13 mouse cellular contexts compared by ENCODE assay signal in the genomic region with DNA sequence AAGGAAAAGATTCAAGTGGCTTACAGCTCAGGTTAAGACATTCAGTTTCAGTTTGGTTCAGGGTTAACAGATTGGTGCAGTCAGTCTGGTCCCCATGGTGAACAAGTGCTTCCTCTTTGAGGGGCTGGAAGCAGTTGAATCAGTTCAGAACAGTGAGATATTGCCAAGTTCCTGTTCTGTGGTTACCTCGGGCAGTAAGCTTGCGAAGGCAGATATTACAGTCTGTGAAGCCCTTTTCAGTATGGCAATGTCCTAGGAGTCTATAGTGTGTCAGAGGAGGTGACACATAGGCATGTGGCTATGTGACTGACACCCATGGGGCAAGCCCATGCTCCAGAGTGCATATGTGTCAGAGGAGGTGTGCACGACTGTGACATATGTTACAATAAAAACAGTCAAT. TPM values are rescaled to one million over a fixed set of nuclear protein-coding genes. Genes with fewer than 3 reads are reported as not detected.
A peak's percentile ranks its signal among the peaks of the same experiment; 100 is the strongest.
DNase-seq lines count a peak whose midpoint lies in the region; ATAC-seq and TF ChIP-seq lines count a peak whose summit lies in the region.
"Had no signal": no experiment of that assay in that cellular context is flagged by ENCODE, and none has a peak within 500 bp of the region (broad histone marks: within the 10 kb centered on the region; RNA-seq: fewer than 3 reads in every experiment).

No protein-coding gene starts in this region.

- H3K27me3 ChIP-seq in liver, adult 2 months (ENCODE audit: control insufficient read depth, insufficient read depth, low read length): no peaks in the 10 kb centered on the region
- peaks cover 45% of the 10 kb centered on the region for H3K27me3 ChIP-seq in liver, embryonic 12.5 days (replicated peaks)
- no peaks in the 10 kb centered on the region for H3K27me3 ChIP-seq in MEL (ENCODE audit: control insufficient read depth in 1 of 2, insufficient read depth in 2 of 2, low read length in 2 of 2)
- H3K27me3 ChIP-seq: hindbrain, embryonic 13.5 days; limb, embryonic 12.5 days had no signal

- H3K4me3 ChIP-seq in liver, adult 2 months (ENCODE audit: insufficient read depth, low read depth, low read length): no peak overlapping the region
- H3K4me3 ChIP-seq in liver, embryonic 12.5 days: no peak overlapping the region
- no peak overlapping the region for H3K4me3 ChIP-seq in MEL (ENCODE audit: control insufficient read depth in 1 of 2, insufficient read depth in 1 of 2, low read depth in 2 of 2, low read length in 2 of 2)
- H3K4me3 ChIP-seq: hindbrain, embryonic 13.5 days; limb, embryonic 12.5 days had no signal

- TF ChIP-seq RAD21 in MEL (IDR thresholded peaks at IDR 0.05; ENCODE audit: low read depth, low read length): no peak

- H3K9ac ChIP-seq in liver, adult 2 months (ENCODE audit: low read depth, low read length): no peak overlapping the region
- no peak overlapping the region for H3K9ac ChIP-seq in liver, embryonic 12.5 days
- H3K9ac ChIP-seq in MEL (ENCODE audit: control insufficient read depth, low read depth, low read length, poor library complexity, severe bottlenecking): no peak overlapping the region
- H3K9ac ChIP-seq: hindbrain, embryonic 13.5 days; limb, embryonic 12.5 days had no signal

- no peaks in the 10 kb centered on the region for H3K9me3 ChIP-seq in liver, embryonic 12.5 days (replicated peaks)
- H3K9me3 ChIP-seq in MEL (replicated peaks; ENCODE audit: insufficient read depth, low read length): no peaks in the 10 kb centered on the region
- H3K9me3 ChIP-seq: hindbrain, embryonic 13.5 days; limb, embryonic 12.5 days had no signal

- TF ChIP-seq EP300 in MEL (IDR thresholded peaks at IDR 0.05; ENCODE audit: low read depth in 1 of 2, low read length in 2 of 2): peak; percentile 65 to 75

- ATAC-seq in liver, embryonic 12.5 days: no peak
- peak; percentile 93 to 98 for ATAC-seq in hematopoietic stem cell, adult 5-6 weeks (replicated peaks in 1 of 2; ENCODE audit: insufficient read depth in 1 of 2, low FRiP score in 2 of 2, low TSS enrichment in 1 of 2, low read depth in 1 of 2, poor library complexity in 2 of 2, severe bottlenecking in 2 of 2)
- ATAC-seq in neutrophil, adult 5-6 weeks (ENCODE audit: extremely low read depth, insufficient number of reproducible peaks, low FRiP score, poor library complexity, severe bottlenecking): peak; percentile 85

- DNase-seq in liver, adult 2 months (ENCODE audit: extremely low read depth, low read depth, low spot score): peak; percentile 38
- DNase-seq in MEL (ENCODE audit: low read depth, low spot score): peak; percentile 93
- no peak for DNase-seq in urinary bladder, postnatal 4 days (ENCODE audit: low spot score in 2 of 2)
- no peak for DNase-seq in thymus, postnatal 25 days
- DNase-seq: cerebellum, adult 2 months; embryo, embryonic 11 days; right cerebral cortex, postnatal 25 days; thymus, postnatal 14 days had no signal

- H3K79me2 ChIP-seq in liver, adult 2 months (ENCODE audit: control insufficient read depth, insufficient read depth, low read length): peaks cover 7% of the 10 kb centered on the region; the same call in 1 of the 2 replicates
- no peaks in the 10 kb centered on the region for H3K79me2 ChIP-seq in MEL (ENCODE audit: control insufficient read depth, insufficient read depth, low read length, poor library complexity)

- no peak for TF ChIP-seq POLR2A in liver, adult 2 months (IDR thresholded peaks at IDR 0.05; ENCODE audit: extremely low read depth, insufficient read depth, low read length)
- TF ChIP-seq POLR2A in MEL (IDR thresholded peaks at IDR 0.05; ENCODE audit: control insufficient read depth in 1 of 2, insufficient read depth in 1 of 2, low read depth in 1 of 2, low read length in 2 of 2, poor library complexity in 1 of 2): no peak

- no peak for TF ChIP-seq CTCF in liver, adult 2 months (IDR thresholded peaks at IDR 0.05; ENCODE audit: low read depth, low read length)
- no peak for TF ChIP-seq CTCF in MEL (IDR thresholded peaks at IDR 0.05 in 2 of 3, conservative IDR thresholded peaks at IDR 0.05 in 1 of 3; ENCODE audit: control insufficient read depth in 1 of 3, insufficient read depth in 1 of 3, low read depth in 2 of 3, low read length in 3 of 3, poor library complexity in 1 of 3, severe bottlenecking in 1 of 3)

- no peak overlapping the region for H3K4me2 ChIP-seq in liver, embryonic 12.5 days
- H3K4me2 ChIP-seq: hindbrain, embryonic 13.5 days; limb, embryonic 12.5 days had no signal

- H3K27ac ChIP-seq in liver, adult 2 months (replicated peaks; ENCODE audit: insufficient read depth, low read depth, low read length): no peak overlapping the region
- no peak overlapping the region for H3K27ac ChIP-seq in liver, embryonic 12.5 days
- no peak overlapping the region for H3K27ac ChIP-seq in MEL (ENCODE audit: control insufficient read depth, low read depth, low read length)
- H3K27ac ChIP-seq: hindbrain, embryonic 13.5 days; limb, embryonic 12.5 days had no signal

- H3K4me1 ChIP-seq in liver, adult 2 months (ENCODE audit: control insufficient read depth, insufficient read depth, low read length): no peaks in the 10 kb centered on the region
- H3K4me1 ChIP-seq in liver, embryonic 12.5 days: no peaks in the 10 kb centered on the region
- peaks cover 0 to 3% of the 10 kb centered on the region in 2 experiments; a peak in 1 of 4 replicates for H3K4me1 ChIP-seq in MEL (ENCODE audit: control insufficient read depth in 1 of 2, insufficient read depth in 2 of 2, low read length in 2 of 2)
- H3K4me1 ChIP-seq: hindbrain, embryonic 13.5 days; limb, embryonic 12.5 days had no signal

- H3K36me3 ChIP-seq in liver, adult 2 months (ENCODE audit: control insufficient read depth, insufficient read depth, low read length): peaks cover 46% of the 10 kb centered on the region
- peaks cover 69% of the 10 kb centered on the region for H3K36me3 ChIP-seq in liver, embryonic 12.5 days
- H3K36me3 ChIP-seq in MEL (ENCODE audit: control insufficient read depth in 1 of 2, insufficient read depth in 2 of 2, low read length in 2 of 2): peaks cover 0 to 2% of the 10 kb centered on the region in 2 experiments; a peak in 1 of 4 replicates

- WGBS in liver, adult 2 months: 77% methylated on average over 3 of the region's 3 CpGs
- WGBS in liver, embryonic 12.5 days (ENCODE audit: insufficient replicate concordance): 29% methylated on average over 3 of the region's 3 CpGs

TF ChIP-seq in MEL, 35 proteins besides CTCF, POLR2A, EP300 and RAD21 (continues in another document):
- no peak for TF ChIP-seq SIN3A (IDR thresholded peaks at IDR 0.05; ENCODE audit: low read length)
- TF ChIP-seq MYB (IDR thresholded peaks at IDR 0.05; ENCODE audit: low read depth, low read length): no peak; the same call in 1 of the 2 replicates
- TF ChIP-seq USF1 (IDR thresholded peaks at IDR 0.05; ENCODE audit: low read depth, low read length): no peak
- TF ChIP-seq HCFC1 (IDR thresholded peaks at IDR 0.05; ENCODE audit: low read depth, low read length): no peak
- no peak for TF ChIP-seq BHLHE40 (IDR thresholded peaks at IDR 0.05; ENCODE audit: borderline replicate concordance, low read depth, low read length)

RNA-seq across cellular contexts. Expression of gene Kif1c, which starts 20.2 kb away (rescaled TPM):
- 50.8 and 60.9 TPM in 2 replicates for total RNA-seq in liver, adult 2 months (2014; rRNA removed)
- polyA plus RNA-seq in liver, adult 2 months (2012; rRNA removed): 75.6 and 93.7 TPM in 2 replicates
- polyA plus RNA-seq in liver, embryonic 12.5 days (2016; fragmentation: Nextera tagmentation; extraction: Ambion mirVana): 1.0 and 1.1 TPM in 2 replicates
- 19.8 and 20.3 TPM in 2 replicates for total RNA-seq in MEL (2012; rRNA removed)
- polyA plus RNA-seq in MEL (2012; ENCODE audit: insufficient read depth in 1 of 2, insufficient read length in 2 of 2, low read depth in 1 of 2, low replicate concordance in 2 of 2, missing spikeins in 1 of 2): 10 to 100 TPM in 1 of 2 experiments, not detected in 1; 21.7 TPM
- 6.7 and 7.3 TPM in 2 replicates for total RNA-seq in hematopoietic stem cell, adult 5-6 weeks (2017)
- 27.6 and 28.0 TPM in 2 replicates for total RNA-seq in neutrophil, adult 5-6 weeks (2017)

RNA-seq across cellular contexts. Expression of gene Inca1, which starts 20.6 kb away (rescaled TPM):
- 14.1 and 18.4 TPM in 2 replicates for total RNA-seq in liver, adult 2 months (2014; rRNA removed)
- 19.5 and 29.9 TPM in 2 replicates for polyA plus RNA-seq in liver, adult 2 months (2012; rRNA removed)
- polyA plus RNA-seq in liver, embryonic 12.5 days (2016; fragmentation: Nextera tagmentation; extraction: Ambion mirVana): 0.41 and 0.97 TPM in 2 replicates
- 0.35 and 0.46 TPM in 2 replicates for total RNA-seq in MEL (2012; rRNA removed)
- 1 to 10 TPM in 1 of 2 experiments, not detected in 1; 2.2 TPM for polyA plus RNA-seq in MEL (2012; ENCODE audit: insufficient read depth in 1 of 2, insufficient read length in 2 of 2, low read depth in 1 of 2, low replicate concordance in 2 of 2, missing spikeins in 1 of 2)
- total RNA-seq in hematopoietic stem cell, adult 5-6 weeks (2017): 0.25 TPM in 1 of 2 replicates, not detected in the other
- 0.37 TPM in 1 of 2 replicates, not detected in the other for total RNA-seq in neutrophil, adult 5-6 weeks (2017)

RNA-seq across cellular contexts. Expression of gene Camta2, which starts 32.7 kb away (rescaled TPM):
- total RNA-seq in liver, adult 2 months (2014; rRNA removed): 2.3 and 3.0 TPM in 2 replicates
- polyA plus RNA-seq in liver, adult 2 months (2012; rRNA removed): 14.7 and 16.9 TPM in 2 replicates
- 6.1 and 6.4 TPM in 2 replicates for polyA plus RNA-seq in liver, embryonic 12.5 days (2016; fragmentation: Nextera tagmentation; extraction: Ambion mirVana)
- 1.9 and 2.8 TPM in 2 replicates for total RNA-seq in MEL (2012; rRNA removed)
- 10 to 100 TPM in 1 of 2 experiments, not detected in 1; 15.0 TPM for polyA plus RNA-seq in MEL (2012; ENCODE audit: insufficient read depth in 1 of 2, insufficient read length in 2 of 2, low read depth in 1 of 2, low replicate concordance in 2 of 2, missing spikeins in 1 of 2)
- 3.6 and 4.9 TPM in 2 replicates for total RNA-seq in hematopoietic stem cell, adult 5-6 weeks (2017)
- total RNA-seq in neutrophil, adult 5-6 weeks (2017): 24.1 and 36.1 TPM in 2 replicates

RNA-seq across cellular contexts. Expression of gene Zfp3, which starts 43.4 kb away (rescaled TPM):
- total RNA-seq in liver, adult 2 months (2014; rRNA removed): 1.8 and 1.9 TPM in 2 replicates
- 0.47 and 0.87 TPM in 2 replicates for polyA plus RNA-seq in liver, adult 2 months (2012; rRNA removed)
- polyA plus RNA-seq in liver, embryonic 12.5 days (2016; fragmentation: Nextera tagmentation; extraction: Ambion mirVana): 1.9 and 2.2 TPM in 2 replicates
- total RNA-seq in MEL (2012; rRNA removed): 1.5 TPM in 2 replicates
- polyA plus RNA-seq in MEL (2012; ENCODE audit: insufficient read depth in 1 of 2, insufficient read length in 2 of 2, low read depth in 1 of 2, low replicate concordance in 2 of 2, missing spikeins in 1 of 2): 1 to 10 TPM in 1 of 2 experiments, not detected in 1; 1.9 TPM
- 3.7 and 8.3 TPM in 2 replicates for total RNA-seq in hematopoietic stem cell, adult 5-6 weeks (2017)
- total RNA-seq in neutrophil, adult 5-6 weeks (2017): 2.6 and 2.8 TPM in 2 replicates

RNA-seq across cellular contexts. Expression of gene Spag7, which starts 51.4 kb away (rescaled TPM):
- 29.4 and 31.6 TPM in 2 replicates for total RNA-seq in liver, adult 2 months (2014; rRNA removed)
- polyA plus RNA-seq in liver, adult 2 months (2012; rRNA removed): 21.0 and 24.0 TPM in 2 replicates
- 76.8 and 84.5 TPM in 2 replicates for polyA plus RNA-seq in liver, embryonic 12.5 days (2016; fragmentation: Nextera tagmentation; extraction: Ambion mirVana)
- total RNA-seq in MEL (2012; rRNA removed): 76.4 and 81.0 TPM in 2 replicates
- polyA plus RNA-seq in MEL (2012; ENCODE audit: insufficient read depth in 1 of 2, insufficient read length in 2 of 2, low read depth in 1 of 2, low replicate concordance in 2 of 2, missing spikeins in 1 of 2): 10 to 100 TPM in 1 of 2 experiments, not detected in 1; 99.6 TPM
- 41.1 and 114 TPM in 2 replicates for total RNA-seq in hematopoietic stem cell, adult 5-6 weeks (2017)
- 49.2 and 55.3 TPM in 2 replicates for total RNA-seq in neutrophil, adult 5-6 weeks (2017)

Comparison
In these comparisons a context has a peak if more than half of its experiments do, and no peak if none do; other contexts are left out.
1. DNase-seq: peak in liver, adult 2 months (single experiment) and MEL (single experiment); none in urinary bladder, postnatal 4 days (0 of 2) and thymus, postnatal 25 days (single experiment).
2. RNA of gene Inca1, which starts 20.6 kb away (total RNA-seq): 14.1 to 18.4 TPM in liver, adult 2 months; 0.35 to 0.46 TPM in MEL, 0.25 TPM in hematopoietic stem cell, adult 5-6 weeks and 0.37 TPM in neutrophil, adult 5-6 weeks; every median in the first group is over 10 times any median in the second.